Mouse (Mus musculus) cerebellum, postnatal 36 days (tissue): ENCODE results near the gene Phlpp1.

Experiments used
- DNase-seq, 2 experiments: peaks; one replicate each; pipeline ENCODE4 v3.0.0; 2021 to 2022; ENCODE audit warnings: mixed read lengths in 2 of 2

The Phlpp1 gene

GRCm38 (mm10) chr1:106171241-106172220 lies at the start of gene Phlpp1:
Gene Phlpp1, plus strand, starts transcription at chr1:106171752.
- DNase-seq, result peak; percentile 100

- DNase-seq, result no peak
Observed at GRCm38 (mm10) chr1:106126601-106127000, 45.0 kb upstream of the Phlpp1 start.

GRCm38 (mm10) chr1:106131697-106132349 lies 39.7 kb upstream of the Phlpp1 start:
- no peak for DNase-seq

GRCm38 (mm10) chr1:106132350-106132700 lies 39.2 kb upstream of the Phlpp1 start:
- DNase-seq, result no peak

- no peak for DNase-seq
Observed at GRCm38 (mm10) chr1:106138691-106139090, 32.9 kb upstream of the Phlpp1 start.

GRCm38 (mm10) chr1:106139137-106139536 lies 32.4 kb upstream of the Phlpp1 start:
- DNase-seq, result no peak

- DNase-seq, result no peak
Observed at GRCm38 (mm10) chr1:106142010-106142409, 29.5 kb upstream of the Phlpp1 start.

- DNase-seq, result no peak
Observed at GRCm38 (mm10) chr1:106144534-106144933, 27.0 kb upstream of the Phlpp1 start.

GRCm38 (mm10) chr1:106145055-106145454 lies 26.5 kb upstream of the Phlpp1 start:
- DNase-seq, result no peak

- no peak for DNase-seq
Observed at GRCm38 (mm10) chr1:106145565-106146190, 25.9 kb upstream of the Phlpp1 start.

- peak; percentile 9 to 24 for DNase-seq
Observed at GRCm38 (mm10) chr1:106148386-106149380, 22.9 kb upstream of the Phlpp1 start.

GRCm38 (mm10) chr1:106151846-106152245 lies 19.7 kb upstream of the Phlpp1 start:
- DNase-seq, result no peak

- no peak for DNase-seq
Observed at GRCm38 (mm10) chr1:106152742-106153141, 18.8 kb upstream of the Phlpp1 start.

- DNase-seq, result no peak
Observed at GRCm38 (mm10) chr1:106154590-106154989, 17.0 kb upstream of the Phlpp1 start.

GRCm38 (mm10) chr1:106155087-106155567 lies 16.4 kb upstream of the Phlpp1 start:
- DNase-seq, result peak; percentile 18

GRCm38 (mm10) chr1:106155702-106156101 lies 15.8 kb upstream of the Phlpp1 start:
- DNase-seq, result no peak

GRCm38 (mm10) chr1:106157961-106158515 lies 13.5 kb upstream of the Phlpp1 start:
- no peak for DNase-seq

GRCm38 (mm10) chr1:106159667-106160066 lies 11.9 kb upstream of the Phlpp1 start:
- no peak for DNase-seq

- no peak for DNase-seq
Observed at GRCm38 (mm10) chr1:106160916-106161315, 10.6 kb upstream of the Phlpp1 start.

- no peak for DNase-seq
Observed at GRCm38 (mm10) chr1:106162581-106162980, 9.0 kb upstream of the Phlpp1 start.

GRCm38 (mm10) chr1:106163401-106163800 lies 8.2 kb upstream of the Phlpp1 start:
- DNase-seq, result no peak

GRCm38 (mm10) chr1:106164111-106164510 lies 7.4 kb upstream of the Phlpp1 start:
- no peak for DNase-seq
